Mouse (Mus musculus) forebrain, embryonic 14.5 days (tissue): ENCODE measurements at regions not wholly inside any gene's neighbourhood (a gene's known extent, or its start where the extent isn't known, plus 50 kb on each side); places are given as distances from the start of the nearest gene placed in this dataset.

Experiments
- ATAC-seq: fragments of 200-750 bp; cut with Nextera tagmentation; 2 replicates; pipeline ENCODE4 v1.8.0; 2017; ENCODE audit warnings: mild to moderate bottlenecking, moderate library complexity
- DNase-seq: peaks from one replicate; pipeline ENCODE4 v3.0.0-alpha.2; 2015; ENCODE audit warnings: low spot score
- H3K27ac ChIP-seq: fragments of 300-500 bp; sonication (generic); 2 replicates; pipeline ENCODE4 v1.5.1; 2014; ENCODE audit warnings: low read depth, mild to moderate bottlenecking, control low read depth, low read length, moderate library complexity
- H3K27me3 ChIP-seq: fragments of 300-500 bp; sonication (generic); replicated peaks from 2 replicates; pipeline ENCODE4 v1.6.1; 2014; ENCODE audit warnings: low read length, control low read depth, mixed read lengths; ENCODE audit not compliant: control insufficient read depth, insufficient read depth
- H3K36me3 ChIP-seq: fragments of 300-500 bp; sonication (generic); 2 replicates; pipeline ENCODE4 v1.6.1; 2014; ENCODE audit warnings: low read length, control low read depth; ENCODE audit not compliant: control insufficient read depth, insufficient read depth
- H3K4me1 ChIP-seq: fragments of 300-500 bp; sonication (generic); 2 replicates; pipeline ENCODE4 v1.6.1; 2014; ENCODE audit warnings: antibody characterized with exemption, low read length, control low read depth; ENCODE audit not compliant: control insufficient read depth, insufficient read depth
- H3K4me2 ChIP-seq: fragments of 300-500 bp; sonication (generic); 2 replicates; pipeline ENCODE4 v1.6.1; 2014; ENCODE audit warnings: mild to moderate bottlenecking, control low read depth, low read length
- H3K4me3 ChIP-seq: fragments of 300-500 bp; sonication (generic); 2 replicates; pipeline ENCODE4 v1.5.1; 2014; ENCODE audit warnings: low read depth, low read length, control low read depth
- H3K9ac ChIP-seq: fragments of 300-500 bp; sonication (generic); 2 replicates; pipeline ENCODE4 v1.6.1; 2014; ENCODE audit warnings: mild to moderate bottlenecking, low read length, control low read depth, moderate library complexity
- H3K9me3 ChIP-seq: fragments of 300-500 bp; sonication (generic); replicated peaks from 2 replicates; pipeline ENCODE4 v1.6.1; 2016; ENCODE audit warnings: low read length, control low read depth, mixed read lengths; ENCODE audit not compliant: control insufficient read depth
- WGBS: fragments of 180-500 bp; shearing (Covaris S2); extraction: QIAGEN DNeasy Blood & Tissue Kit; methylation state at CpG from one replicate; pipeline ENCODE4 v1.1.7; 2014; 5-methylcytosine and 5-hydroxymethylcytosine counted together

DNA sequence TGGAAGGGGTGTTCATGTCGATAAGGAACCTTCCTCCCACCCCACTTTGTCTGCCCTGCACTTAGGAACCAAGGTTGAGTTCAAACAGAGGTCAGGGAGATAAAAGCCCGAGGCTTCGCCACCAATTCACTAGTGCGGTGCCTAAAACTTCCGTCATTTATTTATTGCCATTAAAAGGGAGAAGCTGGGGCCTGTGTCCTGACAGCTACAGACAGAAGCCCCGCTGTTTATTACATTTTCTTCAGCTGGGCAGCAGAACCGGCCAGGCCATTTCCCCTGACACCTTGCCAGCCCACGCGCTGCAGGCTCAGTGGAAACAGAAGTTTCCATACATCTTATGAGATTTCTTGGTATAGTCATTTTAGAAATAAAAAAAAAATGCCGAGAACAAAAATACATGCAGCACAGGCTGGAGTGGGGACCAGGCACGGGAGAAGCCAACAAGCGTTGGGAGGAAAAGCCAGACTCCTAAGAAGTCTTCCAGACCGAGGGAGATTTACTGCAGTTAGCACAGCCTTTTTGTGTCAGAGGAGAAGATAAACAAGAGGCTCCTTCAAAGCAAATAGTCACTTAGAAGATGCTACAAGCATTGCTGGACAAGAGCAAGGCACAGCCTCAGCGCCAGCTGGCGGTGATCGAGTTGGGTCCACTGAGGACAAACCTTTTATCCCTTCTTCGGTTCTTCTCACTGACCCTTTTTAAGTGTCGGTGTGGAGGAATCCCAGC lies 120.5 kb upstream of the Gm10295 start:
- no peaks in the 10 kb centered on the region for H3K36me3 ChIP-seq
- no peak overlapping the region for H3K4me2 ChIP-seq
- H3K9ac ChIP-seq = no peak overlapping the region
- H3K27ac ChIP-seq = peak overlapping the region; percentile 4; the same call in 1 of the 2 replicates
- ATAC-seq = no peak
- DNase-seq = no peak
- no peaks in the 10 kb centered on the region for H3K4me1 ChIP-seq
- no peak overlapping the region for H3K4me3 ChIP-seq
- no peaks in the 10 kb centered on the region for H3K9me3 ChIP-seq
- H3K27me3 ChIP-seq = no peaks in the 10 kb centered on the region
- WGBS = 64% methylated on average over 18 of the region's 18 CpGs

DNA sequence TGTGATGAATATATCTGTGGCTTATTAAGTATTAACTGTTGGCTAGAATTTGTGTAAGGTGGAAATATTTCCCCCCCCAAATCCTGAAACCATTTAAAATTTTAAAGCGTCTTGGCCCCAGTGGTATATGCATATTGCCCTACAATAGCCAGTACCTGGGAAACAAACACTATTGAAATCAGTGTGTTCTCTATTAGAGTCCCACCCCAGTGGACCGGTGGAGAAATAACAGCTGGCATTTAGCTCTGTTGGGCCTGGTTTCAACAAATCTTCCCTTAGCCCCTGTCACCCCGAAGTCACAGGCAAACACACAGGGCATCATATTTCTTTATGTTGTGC lies 120.0 kb upstream of the Gm10295 start:
- no peak for ATAC-seq

GRCm38 (mm10) chr7:71470418-71470817 lies 119.1 kb upstream of the Gm10295 start:
- no peak for ATAC-seq

More for the DNA sequence above, 120.0 kb upstream of the Gm10295 start:
- Histone ChIP-seq H3K27ac (no peak overlapping the region), H3K4me2 (no peak overlapping the region), H3K9me3 (no peaks in the 10 kb centered on the region), H3K4me1 (no peaks in the 10 kb centered on the region), H3K4me3 (no peak overlapping the region), H3K27me3 (no peaks in the 10 kb centered on the region), H3K9ac (no peak overlapping the region), H3K36me3 (no peaks in the 10 kb centered on the region)
- WGBS = 62% methylated on average over 3 of the region's 3 CpGs
- no peak for DNase-seq

DNA sequence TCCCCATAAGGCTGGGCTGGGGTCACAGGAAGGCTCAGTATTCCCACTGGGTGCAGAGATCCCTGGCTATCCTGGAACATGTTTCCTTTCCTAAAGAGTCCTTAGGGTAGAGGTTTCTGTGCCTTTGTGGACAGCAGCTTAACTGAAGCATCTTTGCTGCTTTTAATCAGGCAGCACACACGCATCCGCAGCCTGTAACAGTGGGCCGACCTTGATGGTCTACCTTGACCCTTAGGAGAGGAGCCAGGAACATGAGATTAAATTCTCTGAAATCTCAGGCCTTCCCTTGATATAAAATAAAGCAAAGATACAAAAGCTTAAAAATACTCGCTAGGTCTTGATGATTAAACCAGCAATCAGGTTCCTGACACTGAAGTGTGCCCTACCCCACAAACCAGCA lies 118.7 kb upstream of the Gm10295 start:
- Histone ChIP-seq H3K9me3 (no peaks in the 10 kb centered on the region), H3K36me3 (no peaks in the 10 kb centered on the region), H3K9ac (no peak overlapping the region), H3K27me3 (no peaks in the 10 kb centered on the region), H3K27ac (no peak overlapping the region), H3K4me2 (no peak overlapping the region), H3K4me3 (no peak overlapping the region), H3K4me1 (no peaks in the 10 kb centered on the region)
- WGBS = 89% methylated on average over 4 of the region's 4 CpGs
- no peak for DNase-seq
- ATAC-seq = no peak

More at GRCm38 (mm10) chr7:71470418-71470817, 119.1 kb upstream of the Gm10295 start:
- Histone ChIP-seq H3K4me2 (no peak overlapping the region), H3K9me3 (no peaks in the 10 kb centered on the region), H3K27me3 (no peaks in the 10 kb centered on the region), H3K9ac (no peak overlapping the region), H3K27ac (no peak overlapping the region), H3K4me3 (no peak overlapping the region), H3K4me1 (no peaks in the 10 kb centered on the region), H3K36me3 (no peaks in the 10 kb centered on the region)
- 72% methylated on average over 2 of the region's 2 CpGs for WGBS
- DNase-seq = no peak

DNA sequence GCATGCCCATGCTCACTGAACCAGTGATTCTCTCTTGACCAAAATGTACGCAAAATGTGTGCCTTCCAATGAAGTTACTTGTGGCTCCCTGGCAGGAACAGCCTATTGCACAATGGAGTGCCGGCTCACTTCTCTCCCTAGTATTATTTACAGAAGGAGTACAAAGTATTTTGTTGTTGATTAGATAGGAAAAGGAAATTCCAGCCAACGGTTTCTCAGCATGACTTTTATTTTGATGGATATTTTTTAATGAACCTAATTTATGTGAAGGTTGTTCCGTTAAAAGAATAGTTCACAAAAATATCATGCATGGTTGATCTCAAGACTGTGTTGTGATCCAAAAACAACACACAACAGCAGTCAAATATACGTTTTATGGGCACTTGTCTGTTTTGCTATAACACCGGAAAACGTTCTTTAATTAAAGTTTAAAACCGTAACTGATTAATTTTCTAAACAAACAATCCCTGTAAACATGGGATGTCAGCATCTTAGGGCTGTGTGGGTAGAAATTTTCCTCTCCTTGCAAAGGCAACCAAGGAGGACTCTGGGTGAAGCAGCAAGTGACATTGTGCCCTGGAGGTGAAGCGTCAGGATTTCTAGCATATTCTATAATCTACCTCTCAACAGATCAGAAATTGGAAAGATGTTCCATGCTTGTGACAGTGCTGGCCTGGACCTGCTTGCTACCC lies 116.3 kb upstream of the Gm10295 start:
- Histone ChIP-seq H3K4me1 (no peaks in the 10 kb centered on the region), H3K27ac (no peak overlapping the region), H3K4me2 (no peak overlapping the region), H3K4me3 (no peak overlapping the region), H3K36me3 (no peaks in the 10 kb centered on the region), H3K9ac (no peak overlapping the region), H3K9me3 (no peaks in the 10 kb centered on the region), H3K27me3 (no peaks in the 10 kb centered on the region)
- ATAC-seq (no peak), DNase-seq (no peak)
- 72% methylated on average over 9 of the region's 9 CpGs for WGBS

- H3K36me3 ChIP-seq = no peaks in the 10 kb centered on the region
- no peaks in the 10 kb centered on the region; the same call in 1 of the 2 replicates for H3K9me3 ChIP-seq
- no peak for DNase-seq
- no peak for ATAC-seq
- H3K9ac ChIP-seq = no peak overlapping the region
- H3K4me3 ChIP-seq = no peak overlapping the region
- H3K27ac ChIP-seq = no peak overlapping the region
- no peaks in the 10 kb centered on the region for H3K27me3 ChIP-seq
- no peak overlapping the region for H3K4me2 ChIP-seq
- no peaks in the 10 kb centered on the region for H3K4me1 ChIP-seq
Observed at GRCm38 (mm10) chr7:71464127-71464526, 112.8 kb upstream of the Gm10295 start.

- H3K4me3 ChIP-seq = no peak overlapping the region
- no peaks in the 10 kb centered on the region for H3K4me1 ChIP-seq
- WGBS = 80% methylated on average over 2 of the region's 2 CpGs
- H3K9me3 ChIP-seq = no peaks in the 10 kb centered on the region; the same call in 1 of the 2 replicates
- H3K36me3 ChIP-seq = no peaks in the 10 kb centered on the region
- ATAC-seq (no peak), DNase-seq (no peak)
- no peak overlapping the region for H3K4me2 ChIP-seq
- H3K9ac ChIP-seq = no peak overlapping the region
- no peak overlapping the region for H3K27ac ChIP-seq
- no peaks in the 10 kb centered on the region for H3K27me3 ChIP-seq
Observed at GRCm38 (mm10) chr7:71463565-71463964, 112.3 kb upstream of the Gm10295 start.

- no peak for ATAC-seq
- Histone ChIP-seq H3K4me3 (no peak overlapping the region), H3K9ac (no peak overlapping the region), H3K27ac (no peak overlapping the region), H3K27me3 (no peaks in the 10 kb centered on the region), H3K36me3 (no peaks in the 10 kb centered on the region), H3K9me3 (no peaks in the 10 kb centered on the region; the same call in 1 of the 2 replicates), H3K4me1 (no peaks in the 10 kb centered on the region), H3K4me2 (no peak overlapping the region)
- DNase-seq = no peak
Observed at GRCm38 (mm10) chr7:71459805-71460204, 108.5 kb upstream of the Gm10295 start.

DNA sequence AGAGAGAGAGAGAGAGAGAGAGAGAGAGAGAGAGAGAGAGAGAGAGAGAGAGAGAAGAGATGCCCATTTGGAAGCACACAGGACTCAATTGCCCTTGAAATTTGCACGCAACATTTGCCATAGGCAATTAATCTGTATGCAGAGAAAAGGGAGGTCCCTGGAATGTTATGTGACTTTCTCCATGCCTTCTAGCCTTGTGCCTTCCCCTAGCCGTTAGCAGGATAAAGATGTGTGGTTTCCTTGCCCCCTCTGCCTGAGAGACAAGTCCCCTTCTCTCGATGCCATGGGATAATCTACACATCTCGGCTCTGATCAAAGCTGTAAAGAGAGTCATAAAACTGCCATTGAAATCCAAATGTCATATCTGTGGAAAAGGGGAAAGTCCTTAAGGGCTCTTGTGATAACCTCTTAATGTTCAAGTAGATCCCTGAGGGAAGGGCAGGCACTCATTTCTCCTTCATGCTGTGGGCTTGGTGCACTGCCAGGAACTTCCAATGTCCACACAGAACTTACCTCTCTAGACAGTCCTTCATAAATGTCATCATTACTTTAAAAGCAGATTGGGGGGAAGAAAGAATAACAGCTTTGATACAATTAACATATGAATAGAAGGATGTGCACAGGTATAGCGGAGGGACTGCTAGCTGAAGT lies 106.9 kb upstream of the Gm10295 start:
- no peak for ATAC-seq
- no peaks in the 10 kb centered on the region for H3K27me3 ChIP-seq
- 79% methylated on average over 5 of the region's 5 CpGs for WGBS

More for the DNA sequence above, 106.9 kb upstream of the Gm10295 start:
- Histone ChIP-seq H3K27ac (no peak overlapping the region), H3K4me1 (no peaks in the 10 kb centered on the region), H3K4me2 (no peak overlapping the region), H3K9me3 (no peaks in the 10 kb centered on the region; the same call in 1 of the 2 replicates), H3K9ac (no peak overlapping the region), H3K36me3 (no peaks in the 10 kb centered on the region), H3K4me3 (no peak overlapping the region)
- no peak for DNase-seq
